Mouse (Mus musculus) cortical plate, adult 2 months (tissue): Measurements from ENCODE around the gene Fam120a.

Experiments used
- CTCF ChIP-seq: fragments of 200-500 bp; IDR thresholded peaks from 2 replicates; pipeline ENCODE4 v1.5.1; 2011; ENCODE audit warnings: mild to moderate bottlenecking, control low read depth, low read length; ENCODE audit not compliant: insufficient read depth; ENCODE audit errors: extremely low read depth
- POLR2A ChIP-seq: fragments of 200-500 bp; IDR thresholded peaks from 2 replicates; pipeline ENCODE4 v1.6.1; 2011; ENCODE audit warnings: mild to moderate bottlenecking, low read length, control low read depth; ENCODE audit not compliant: insufficient read depth; ENCODE audit errors: extremely low read depth

- no peak for TF ChIP-seq CTCF
- TF ChIP-seq POLR2A: no peak
Observed at GRCm38 (mm10) chr13:48994903-48995302, 27.1 kb upstream of the Fam120a start.
